Mouse (Mus musculus) neural tube, embryonic 15.5 days (tissue): ENCODE results near the gene Flrt2. TPM values are rescaled to one million over a fixed set of nuclear protein-coding genes. Genes with fewer than 3 reads are reported as not detected.
"Not testable (repeated sequence)": the region's sequence is repeated elsewhere in the genome, so short reads cannot be mapped to it uniquely, and the experiment has no call there.

Experiments used
- ATAC-seq: fragments of 200-750 bp; cut with Nextera tagmentation; 2 replicates; pipeline ENCODE4 v1.8.0; 2017; ENCODE audit warnings: mild to moderate bottlenecking, moderate TSS enrichment, moderate library complexity; ENCODE audit not compliant: low FRiP score
- H3K27ac ChIP-seq: fragments of 300-500 bp; sonication (generic); replicated peaks from 2 replicates; pipeline ENCODE4 v1.5.1; 2015; ENCODE audit warnings: mild to moderate bottlenecking, inconsistent platforms
- H3K27me3 ChIP-seq: fragments of 300-500 bp; sonication (generic); replicated peaks from 2 replicates; pipeline ENCODE4 v1.6.1; 2015; ENCODE audit warnings: inconsistent platforms
- H3K36me3 ChIP-seq: fragments of 300-500 bp; sonication (generic); 2 replicates; pipeline ENCODE4 v1.6.1; 2015; ENCODE audit warnings: inconsistent platforms
- H3K4me1 ChIP-seq: fragments of 300-500 bp; sonication (generic); 2 replicates; pipeline ENCODE4 v1.6.1; 2015; ENCODE audit warnings: inconsistent platforms
- H3K4me2 ChIP-seq: fragments of 300-500 bp; sonication (generic); 2 replicates; pipeline ENCODE4 v1.6.1; 2015; ENCODE audit warnings: inconsistent platforms, mild to moderate bottlenecking, moderate library complexity
- H3K4me3 ChIP-seq: fragments of 300-500 bp; sonication (generic); replicated peaks from 2 replicates; pipeline ENCODE4 v1.5.1; 2015; ENCODE audit warnings: mild to moderate bottlenecking, inconsistent platforms
- H3K9ac ChIP-seq: fragments of 300-500 bp; sonication (generic); replicated peaks from 2 replicates; pipeline ENCODE4 v1.6.1; 2015; ENCODE audit warnings: mild to moderate bottlenecking, inconsistent platforms
- H3K9me3 ChIP-seq: fragments of 300-500 bp; sonication (generic); replicated peaks from 2 replicates; pipeline ENCODE4 v1.6.1; 2016; ENCODE audit warnings: inconsistent platforms
- WGBS: fragments of 180-500 bp; shearing (Covaris S2); methylation state at CpG from one replicate; pipeline ENCODE4 v1.1.7; 2015; ENCODE audit warnings: mixed read lengths; 5-methylcytosine and 5-hydroxymethylcytosine counted together
- polyA plus RNA-seq: library from polyadenylated mRNA; unstranded; fragments of >200 nt; fragmentation: Nextera tagmentation; extraction: Ambion mirVana; gene quantifications from 2 replicates; pipeline ENCODE4 v1.2.1, GENCODE M21; 2015

The Flrt2 gene
- 23.7 and 25.5 TPM in 2 replicates for polyA plus RNA-seq

- H3K4me2 ChIP-seq: peak within 1 kb of the TSS; percentile 82
- H3K4me1 ChIP-seq: peaks cover 33% of the 10 kb centered on the region
- H3K27ac ChIP-seq: peak within 1 kb of the TSS; percentile 94
- WGBS: under 1% methylated on average over 32 of the region's 32 CpGs
- H3K9me3 ChIP-seq: no peaks in the 10 kb centered on the region
- H3K36me3 ChIP-seq: no peaks in the 10 kb centered on the region
- peak within 1 kb of the TSS; percentile 89 for H3K4me3 ChIP-seq
- peak within 1 kb of the TSS; percentile 84 for H3K9ac ChIP-seq
- no peak for ATAC-seq
- H3K27me3 ChIP-seq: no peaks in the 10 kb centered on the region
Measured at GRCm38 (mm10) chr12:95691961-95692767, at the start of gene Flrt2. Gene Flrt2 (plus strand): TSS chr12:95692226.

GRCm38 (mm10) chr12:95642226-95642625 lies 49.8 kb upstream of the Flrt2 start:
- ATAC-seq: no peak
- Histone ChIP-seq H3K9me3 (no peaks in the 10 kb centered on the region), H3K4me1 (no peaks in the 10 kb centered on the region), H3K27me3 (no peaks in the 10 kb centered on the region), H3K27ac (no peak overlapping the region), H3K36me3 (no peaks in the 10 kb centered on the region), H3K4me2 (no peak overlapping the region), H3K4me3 (no peak overlapping the region), H3K9ac (no peak overlapping the region)
- WGBS: 67% methylated on average over 3 of the region's 3 CpGs

- ATAC-seq, H3K27ac ChIP-seq, H3K4me1 ChIP-seq, H3K9ac ChIP-seq, H3K27me3 ChIP-seq, H3K9me3 ChIP-seq, H3K4me2 ChIP-seq, H3K36me3 ChIP-seq, H3K4me3 ChIP-seq: not testable (repeated sequence)
- WGBS: 84% methylated on average over 2 of the region's 6 CpGs
Measured at GRCm38 (mm10) chr12:95647179-95647578, 44.8 kb upstream of the Flrt2 start.

- Histone ChIP-seq H3K27me3 (no peaks in the 10 kb centered on the region), H3K27ac (no peak overlapping the region), H3K9me3 (no peaks in the 10 kb centered on the region), H3K4me1 (no peaks in the 10 kb centered on the region), H3K4me2 (no peak overlapping the region), H3K4me3 (no peak overlapping the region), H3K36me3 (no peaks in the 10 kb centered on the region), H3K9ac (no peak overlapping the region)
- WGBS: 85% methylated on average over 4 of the region's 4 CpGs
- no peak for ATAC-seq
Measured at GRCm38 (mm10) chr12:95652172-95653156, 39.6 kb upstream of the Flrt2 start.

GRCm38 (mm10) chr12:95656594-95656993 lies 35.4 kb upstream of the Flrt2 start:
- no peaks in the 10 kb centered on the region for H3K9me3 ChIP-seq
- no peak overlapping the region for H3K27ac ChIP-seq
- H3K36me3 ChIP-seq: no peaks in the 10 kb centered on the region
- H3K4me2 ChIP-seq: no peak overlapping the region
- ATAC-seq: no peak
- H3K4me3 ChIP-seq: no peak overlapping the region
- no peaks in the 10 kb centered on the region for H3K4me1 ChIP-seq
- 92% methylated on average over 4 of the region's 4 CpGs for WGBS
- H3K27me3 ChIP-seq: no peaks in the 10 kb centered on the region
- H3K9ac ChIP-seq: no peak overlapping the region

- Histone ChIP-seq H3K4me1 (no peaks in the 10 kb centered on the region), H3K27ac (no peak overlapping the region), H3K27me3 (no peaks in the 10 kb centered on the region), H3K4me2 (no peak overlapping the region), H3K9ac (no peak overlapping the region), H3K4me3 (no peak overlapping the region), H3K9me3 (no peaks in the 10 kb centered on the region), H3K36me3 (no peaks in the 10 kb centered on the region)
- 93% methylated on average over 5 of the region's 5 CpGs for WGBS
- no peak for ATAC-seq
Measured at GRCm38 (mm10) chr12:95667296-95667695, 24.7 kb upstream of the Flrt2 start.

DNA sequence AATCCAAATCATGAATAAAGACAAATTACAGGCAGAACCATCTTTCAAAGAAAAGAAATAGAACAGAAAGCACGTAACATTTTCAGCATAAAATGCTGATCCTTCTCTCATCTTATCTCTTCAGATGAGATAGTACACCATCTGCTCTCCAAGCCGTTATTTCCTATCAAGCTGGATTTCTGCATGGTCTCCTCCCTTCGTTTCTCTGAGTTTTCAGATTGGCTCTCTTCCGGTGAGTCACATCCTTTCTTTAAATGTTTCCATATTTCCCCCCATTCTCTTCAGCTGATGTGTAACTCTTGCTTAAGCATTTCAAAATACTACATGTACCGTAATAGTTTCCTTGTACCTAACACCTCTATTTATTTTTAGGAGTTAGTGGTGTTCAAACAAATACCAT lies 16.3 kb upstream of the Flrt2 start:
- WGBS: 83% methylated on average over 5 of the region's 5 CpGs
- Histone ChIP-seq H3K9me3 (no peaks in the 10 kb centered on the region), H3K36me3 (no peaks in the 10 kb centered on the region), H3K27me3 (no peaks in the 10 kb centered on the region), H3K4me2 (no peak overlapping the region), H3K27ac (no peak overlapping the region), H3K9ac (no peak overlapping the region), H3K4me1 (no peaks in the 10 kb centered on the region), H3K4me3 (no peak overlapping the region)
- no peak for ATAC-seq

DNA sequence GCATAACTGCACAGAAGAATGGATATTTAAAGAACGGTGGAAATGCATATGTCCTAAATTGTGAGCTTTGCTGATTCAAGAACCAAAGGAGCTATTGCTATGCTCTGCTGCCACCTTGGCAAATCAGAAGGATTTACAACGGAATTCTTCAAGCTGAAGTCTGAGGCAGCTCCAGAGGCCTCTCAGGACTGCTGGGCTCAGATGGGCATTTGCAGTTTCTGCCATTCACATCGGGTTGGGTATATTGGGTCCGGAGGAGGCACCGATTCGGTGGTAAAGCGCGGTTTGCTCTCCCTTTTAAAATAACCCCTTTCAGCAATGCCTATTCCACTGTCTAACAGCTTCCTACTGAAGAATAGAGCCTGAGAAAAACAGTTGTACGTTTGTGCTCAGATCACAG lies 1.2 kb upstream of the Flrt2 start:
- 5% methylated on average over 9 of the region's 9 CpGs for WGBS
- no peaks in the 10 kb centered on the region for H3K36me3 ChIP-seq
- H3K9ac ChIP-seq: no peak overlapping the region
- no peaks in the 10 kb centered on the region for H3K9me3 ChIP-seq
- peak overlapping the region; percentile 89 for H3K4me3 ChIP-seq
- H3K27ac ChIP-seq: no peak overlapping the region
- peak overlapping the region; percentile 82 for H3K4me2 ChIP-seq
- no peaks in the 10 kb centered on the region for H3K27me3 ChIP-seq
- peaks cover 31% of the 10 kb centered on the region for H3K4me1 ChIP-seq
- no peak for ATAC-seq

DNA sequence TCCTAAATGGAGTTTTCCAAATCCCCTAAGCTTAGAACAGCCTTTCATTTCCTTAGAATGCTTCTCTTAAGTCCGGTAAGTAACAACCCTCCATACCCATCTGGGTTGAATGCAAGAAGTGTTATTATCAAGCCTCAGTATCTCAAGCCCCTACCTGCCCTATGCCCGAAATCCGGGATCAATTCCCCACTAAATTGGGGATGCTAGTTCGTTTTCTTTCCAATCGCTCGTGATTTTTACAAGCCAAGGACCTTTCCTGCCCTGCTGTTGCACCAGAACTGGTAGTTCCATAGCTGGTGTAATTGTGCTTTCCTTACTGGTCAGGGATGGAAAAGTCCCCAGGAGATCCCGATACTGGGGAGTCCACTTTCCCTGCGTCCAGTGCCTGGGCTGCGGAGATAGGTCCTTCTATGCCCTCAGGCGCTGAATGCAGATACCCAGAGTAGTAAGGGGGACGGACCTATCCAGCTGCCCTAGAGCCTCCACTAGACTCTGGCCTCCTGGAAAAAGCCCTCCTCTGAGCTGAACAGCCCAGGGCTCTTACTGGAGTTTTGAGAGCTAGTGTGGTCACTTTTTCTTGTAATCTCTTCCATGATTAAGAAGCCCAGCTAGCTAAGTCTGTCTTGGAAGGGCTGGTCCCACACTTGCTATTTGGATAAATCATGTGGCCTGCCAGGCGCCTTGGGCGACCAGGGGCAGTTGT lies 1.1 kb downstream of the Flrt2 start:
- Histone ChIP-seq H3K4me2 (peak overlapping the region; percentile 82), H3K36me3 (no peaks in the 10 kb centered on the region), H3K27ac (peak overlapping the region; percentile 94), H3K27me3 (no peaks in the 10 kb centered on the region), H3K4me1 (peaks cover 40% of the 10 kb centered on the region), H3K9me3 (no peaks in the 10 kb centered on the region), H3K9ac (peak overlapping the region; percentile 84), H3K4me3 (peak overlapping the region; percentile 89)
- 4% methylated on average over 13 of the region's 13 CpGs for WGBS
- ATAC-seq: no peak

- Histone ChIP-seq H3K4me3 (peak overlapping the region; percentile 89), H3K9me3 (no peaks in the 10 kb centered on the region), H3K36me3 (no peaks in the 10 kb centered on the region), H3K9ac (peak overlapping the region; percentile 84), H3K4me1 (peaks cover 42% of the 10 kb centered on the region), H3K4me2 (peak overlapping the region; percentile 82), H3K27me3 (no peaks in the 10 kb centered on the region), H3K27ac (peak overlapping the region; percentile 94)
- WGBS: 1% methylated on average over 28 of the region's 28 CpGs
- ATAC-seq: peak; percentile 25
Measured at GRCm38 (mm10) chr12:95693651-95694471, 1.8 kb downstream of the Flrt2 start.

DNA sequence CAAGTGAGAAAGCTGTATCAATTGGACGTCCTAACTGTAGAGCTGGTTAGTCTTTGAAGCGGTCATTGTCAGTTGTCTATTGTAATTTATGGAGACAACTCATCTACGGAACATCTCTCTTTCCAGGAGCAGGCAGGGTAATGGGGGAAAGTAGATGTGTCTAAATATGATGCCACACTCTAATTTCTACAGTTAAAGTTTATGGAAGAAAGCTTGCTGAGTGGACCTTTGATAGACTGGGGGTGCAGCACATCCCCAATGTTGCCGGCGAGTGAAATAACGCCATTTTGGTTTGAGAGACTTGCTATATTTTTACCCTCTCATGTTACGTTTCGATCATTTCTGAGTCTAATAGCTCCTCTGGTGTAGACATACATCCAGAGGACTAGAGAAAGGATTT lies 2.5 kb downstream of the Flrt2 start:
- 0% methylated on average over 8 of the region's 8 CpGs for whole genome bisulfite sequencing
- peak overlapping the region; percentile 84 for H3K9ac ChIP-seq
- no peaks in the 10 kb centered on the region for H3K9me3 ChIP-seq
- peak overlapping the region; percentile 89 for H3K4me3 ChIP-seq
- peak overlapping the region; percentile 94 for H3K27ac ChIP-seq
- peaks cover 42% of the 10 kb centered on the region for H3K4me1 ChIP-seq
- H3K27me3 ChIP-seq: no peaks in the 10 kb centered on the region
- no peak for ATAC-seq
- H3K36me3 ChIP-seq: no peaks in the 10 kb centered on the region
- H3K4me2 ChIP-seq: peak overlapping the region; percentile 82
